Mouse (Mus musculus) stomach, postnatal 0 days (tissue): Measurements from ENCODE around the gene Bmp2k.

Experiments
- CTCF ChIP-seq: IDR thresholded peaks from 2 replicates; pipeline ENCODE4 v1.5.1; 2016; ENCODE audit warnings: antibody characterized with exemption, low read depth, mild to moderate bottlenecking, moderate library complexity
- EP300 ChIP-seq: optimal IDR thresholded peaks from 2 replicates; pipeline ENCODE3; 2016; ENCODE audit warnings: antibody characterized with exemption

- TF ChIP-seq CTCF, result no peak
- no peak for TF ChIP-seq EP300
Measured at GRCm38 (mm10) chr5:97005891-97006290, 8.4 kb downstream of the Bmp2k start.
